Mouse (Mus musculus): ENCODE data around the gene Zfp114.

DNA sequence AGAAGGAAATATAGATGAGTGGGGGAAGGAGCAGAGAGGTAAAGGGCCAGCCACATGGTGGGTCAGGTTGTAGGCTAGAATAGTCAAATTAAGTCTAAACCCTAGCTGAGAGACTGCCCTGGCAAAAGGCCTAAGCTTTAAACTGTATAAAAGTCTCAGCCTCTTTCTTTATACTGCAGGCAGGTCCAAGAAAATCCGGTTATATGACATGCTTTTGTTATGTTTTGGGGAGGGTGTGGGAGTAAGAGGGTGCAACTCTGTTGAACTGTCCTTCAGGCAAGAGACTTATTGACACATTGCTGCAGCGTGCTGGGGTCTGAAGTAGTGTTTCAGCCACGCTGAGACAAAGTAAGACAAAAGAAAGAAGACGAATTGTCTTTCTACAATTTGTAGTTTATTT lies 2.7 kb upstream of the Zfp114 start:
- TF ChIP-seq CTCF (IDR thresholded peaks at IDR 0.05; ENCODE audit: low read depth) (no peak), EP300 (IDR thresholded peaks at IDR 0.05; ENCODE audit: low read depth) (no peak)

Data from liver, postnatal 0 days (tissue).